Comparison of ENCODE assay signal across 21 mouse cellular contexts in genomic region chr7:118763939-118764338, GRCm38 (mm10).
"Had no signal": no experiment of that assay in that cellular context is flagged by ENCODE, and none has a peak within 500 bp of the region (broad histone marks: within the 10 kb centered on the region; RNA-seq: fewer than 3 reads in every experiment).

No protein-coding gene starts in this region.

- H3K27me3 ChIP-seq: limb, embryonic 12.5 days; limb, embryonic 15.5 days; liver, embryonic 12.5 days; liver, embryonic 15.5 days; lung, embryonic 15.5 days; megakaryocyte, embryonic 14.5 days; midbrain, embryonic 13.5 days; neural tube, embryonic 13.5 days had no signal

- DNase-seq: left cerebral cortex, postnatal 4 days; lung, adult 18-20 months; lung, postnatal 10 days; lung, postnatal 36 days; retina, postnatal 1 day; thymus, adult 2 months; thymus, postnatal 14 days; thymus, postnatal 4 days had no signal

- ATAC-seq: inflammation-experienced regulatory T-cells, adult 6 months; intestine, embryonic 16.5 days; liver, embryonic 12.5 days; midbrain, embryonic 13.5 days; midbrain, embryonic 16.5 days had no signal

- H3K4me1 ChIP-seq: limb, embryonic 12.5 days had no signal

- H3K9ac ChIP-seq: limb, embryonic 12.5 days; limb, embryonic 15.5 days; liver, embryonic 12.5 days; liver, embryonic 15.5 days; lung, embryonic 15.5 days; midbrain, embryonic 13.5 days; neural tube, embryonic 13.5 days had no signal

- H3K4me3 ChIP-seq: limb, embryonic 12.5 days; limb, embryonic 15.5 days; liver, embryonic 12.5 days; liver, embryonic 15.5 days; lung, embryonic 15.5 days; megakaryocyte, embryonic 14.5 days; midbrain, embryonic 10.5 days; midbrain, embryonic 13.5 days; myocyte; neural tube, embryonic 13.5 days had no signal

- H3K4me2 ChIP-seq: limb, embryonic 12.5 days; limb, embryonic 15.5 days; liver, embryonic 12.5 days; liver, embryonic 15.5 days; lung, embryonic 15.5 days; midbrain, embryonic 13.5 days; neural tube, embryonic 13.5 days had no signal

- H3K9me3 ChIP-seq: limb, embryonic 12.5 days; limb, embryonic 15.5 days; liver, embryonic 12.5 days; liver, embryonic 15.5 days; lung, embryonic 15.5 days; megakaryocyte, embryonic 14.5 days; midbrain, embryonic 10.5 days; midbrain, embryonic 13.5 days; neural tube, embryonic 13.5 days had no signal

- H3K27ac ChIP-seq: limb, embryonic 12.5 days; limb, embryonic 15.5 days; liver, embryonic 12.5 days; liver, embryonic 15.5 days; lung, embryonic 15.5 days; midbrain, embryonic 10.5 days; midbrain, embryonic 13.5 days; neural tube, embryonic 13.5 days had no signal
